Mouse (Mus musculus) forebrain, embryonic 11.5 days (tissue): Measurements from ENCODE around the gene Vkorc1l1. TPM values are rescaled to one million over a fixed set of nuclear protein-coding genes. Genes with fewer than 3 reads are reported as not detected.

Experiments used
- ATAC-seq: fragments of 200-750 bp; cut with Nextera tagmentation; replicated peaks from 2 replicates; pipeline ENCODE4 v1.8.0; 2017; ENCODE audit warnings: moderate TSS enrichment; ENCODE audit not compliant: low FRiP score
- DNase-seq: peaks from one replicate; pipeline ENCODE4 v3.0.0-alpha.2; 2017; ENCODE audit warnings: low spot score
- H3K27ac ChIP-seq: fragments of 300-500 bp; sonication (generic); 2 replicates; pipeline ENCODE4 v1.5.1; 2014; ENCODE audit warnings: low read depth, low read length
- H3K27me3 ChIP-seq: fragments of 300-500 bp; sonication (generic); 2 replicates; pipeline ENCODE4 v1.6.1; 2014; ENCODE audit warnings: mild to moderate bottlenecking, low read length, mixed read lengths; ENCODE audit not compliant: control insufficient read depth, insufficient read depth
- H3K36me3 ChIP-seq: fragments of 300-500 bp; sonication (generic); 2 replicates; pipeline ENCODE4 v1.6.1; 2014; ENCODE audit warnings: mild to moderate bottlenecking, low read length, moderate library complexity, mixed read lengths; ENCODE audit not compliant: control insufficient read depth, insufficient read depth
- H3K4me1 ChIP-seq: fragments of 300-500 bp; sonication (generic); replicated peaks from 2 replicates; pipeline ENCODE4 v1.6.1; 2014; ENCODE audit warnings: low read length, mixed read lengths; ENCODE audit not compliant: control insufficient read depth, insufficient read depth
- H3K4me2 ChIP-seq: fragments of 300-500 bp; sonication (generic); 2 replicates; pipeline ENCODE4 v1.6.1; 2014; ENCODE audit warnings: low read depth, mild to moderate bottlenecking, low read length, moderate library complexity, mixed read lengths; ENCODE audit not compliant: severe bottlenecking
- H3K4me3 ChIP-seq: fragments of 300-500 bp; sonication (generic); 2 replicates; pipeline ENCODE4 v1.5.1; 2014; ENCODE audit warnings: low read depth, low read length
- H3K9ac ChIP-seq: fragments of 300-500 bp; sonication (generic); 2 replicates; pipeline ENCODE4 v1.6.1; 2014; ENCODE audit warnings: low read length
- H3K9me3 ChIP-seq: fragments of 300-500 bp; sonication (generic); 2 replicates; pipeline ENCODE4 v1.6.1; 2016; ENCODE audit warnings: low read length, mixed read lengths; ENCODE audit not compliant: control insufficient read depth
- WGBS: fragments of 180-500 bp; shearing (Covaris S2); extraction: QIAGEN DNeasy Blood & Tissue Kit; methylation state at CpG from one replicate; pipeline ENCODE4 v1.1.7; 2014; 5-methylcytosine and 5-hydroxymethylcytosine counted together
- polyA plus RNA-seq: library from polyadenylated mRNA; unstranded; fragments of >200 nt; fragmentation: Nextera tagmentation; extraction: Ambion mirVana; gene quantifications from 2 replicates; pipeline ENCODE4 v1.2.1, GENCODE M21; 2014

Vkorc1l1 gene
- polyA plus RNA-seq, 1 experiment from 2014 or later: 35.7 TPM

DNA sequence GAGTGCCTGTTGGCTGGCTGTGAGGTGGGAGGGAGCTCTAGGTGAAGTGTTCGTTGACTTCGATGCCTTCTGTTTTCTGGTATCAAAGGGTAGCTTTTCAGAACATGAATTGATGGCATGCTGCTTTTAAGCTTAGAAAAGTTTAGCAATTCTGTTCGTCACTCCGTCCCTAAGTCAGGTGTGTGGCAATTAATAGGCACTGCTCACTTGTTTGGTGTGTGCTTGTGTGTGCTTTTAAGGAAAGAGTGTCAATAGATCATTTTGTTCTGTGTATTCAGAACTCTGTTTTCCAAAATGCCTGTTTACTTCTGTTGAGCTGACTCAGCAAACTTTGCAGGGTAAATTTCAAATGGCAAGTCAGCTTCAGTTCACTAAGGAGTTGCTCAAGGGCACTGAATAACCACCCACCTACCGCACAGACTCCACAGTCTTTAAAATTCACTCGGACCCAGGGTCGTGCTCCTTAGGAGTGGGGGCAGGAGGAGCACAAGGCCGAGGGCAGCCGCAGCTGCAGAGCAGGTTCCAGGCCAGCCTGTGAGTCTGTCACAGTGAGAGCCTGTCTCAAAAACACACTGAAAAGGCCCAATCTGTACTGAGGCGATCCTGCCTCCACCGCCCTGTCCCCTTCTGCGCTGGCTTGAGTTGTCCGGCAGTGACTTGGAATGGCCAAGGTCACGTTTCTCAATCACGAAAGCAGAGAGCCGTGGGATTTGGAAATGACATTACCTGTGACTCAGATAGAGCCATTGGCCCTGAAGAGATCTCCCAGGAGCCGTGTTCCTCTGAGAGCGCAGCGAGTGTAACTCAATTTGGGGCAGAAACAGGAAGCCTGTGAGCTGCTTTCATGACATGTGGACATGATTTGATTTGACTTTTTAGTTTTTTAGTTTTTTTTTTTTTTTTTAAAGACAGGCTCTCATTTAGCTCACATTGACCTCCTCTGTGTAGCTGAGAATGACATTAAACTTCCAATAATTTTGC lies 89.9 kb downstream of the Vkorc1l1 start:
- DNase-seq (no peak), ATAC-seq (no peak)
- Histone ChIP-seq H3K9me3 (no peaks in the 10 kb centered on the region), H3K27ac (no peak overlapping the region), H3K27me3 (no peaks in the 10 kb centered on the region), H3K4me1 (no peaks in the 10 kb centered on the region), H3K9ac (no peak overlapping the region), H3K4me2 (no peak overlapping the region), H3K4me3 (no peak overlapping the region), H3K36me3 (no peaks in the 10 kb centered on the region)
- 92% methylated on average over 19 of the region's 19 CpGs for WGBS

DNA sequence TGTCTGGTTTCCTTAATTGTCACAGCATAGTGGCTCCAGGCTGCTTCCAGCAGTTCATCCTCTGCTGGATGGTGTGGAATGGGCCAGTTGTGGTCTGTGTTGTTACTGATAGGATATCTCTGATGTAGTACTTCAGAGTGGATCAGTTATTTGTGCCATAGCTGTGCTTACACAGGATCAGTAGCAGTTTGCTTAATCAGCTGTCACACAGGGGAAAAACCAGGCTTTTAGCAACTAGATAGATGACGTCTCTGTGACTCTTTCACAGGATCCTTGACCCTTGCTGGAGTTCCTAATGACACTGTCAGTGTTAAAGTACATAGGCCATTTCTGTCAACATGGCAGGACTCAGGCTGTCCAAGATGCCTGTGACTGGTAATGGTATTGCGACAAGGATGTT lies 92.1 kb downstream of the Vkorc1l1 start:
- Histone ChIP-seq H3K36me3 (peaks cover 4% of the 10 kb centered on the region; the same call in 1 of the 2 replicates), H3K27me3 (no peaks in the 10 kb centered on the region), H3K9ac (no peak overlapping the region), H3K27ac (no peak overlapping the region), H3K4me1 (no peaks in the 10 kb centered on the region), H3K4me2 (no peak overlapping the region), H3K9me3 (no peaks in the 10 kb centered on the region), H3K4me3 (no peak overlapping the region)
- WGBS: 91% methylated on average over 2 of the region's 2 CpGs
- ATAC-seq: no peak
- no peak for DNase-seq

Other genes starting within 250 kb of the Vkorc1l1 start
- gene Sept14, start 233.5 kb upstream of the Vkorc1l1 start, polyA plus RNA-seq: not detected in 2 replicates
- 164 and 185 TPM in 2 replicates for gene Mrps17, start 226.5 kb upstream of the Vkorc1l1 start, polyA plus RNA-seq
- gene Nipsnap2, start 216.9 kb upstream of the Vkorc1l1 start, polyA plus RNA-seq: 75.0 and 77.3 TPM in 2 replicates
- gene Psph, start 154.5 kb upstream of the Vkorc1l1 start, polyA plus RNA-seq: 45.2 and 46.4 TPM in 2 replicates
- 43.5 and 45.0 TPM in 2 replicates for gene Sumf2, start 95.0 kb upstream of the Vkorc1l1 start, polyA plus RNA-seq
- gene Chchd2, start 54.5 kb upstream of the Vkorc1l1 start, polyA plus RNA-seq: 880 and 904 TPM in 2 replicates
- gene Zbed5, start 46.2 kb upstream of the Vkorc1l1 start, polyA plus RNA-seq: 5.8 and 6.0 TPM in 2 replicates
- 0.25 and 0.33 TPM in 2 replicates for gene Phkg1, start 43.4 kb upstream of the Vkorc1l1 start, polyA plus RNA-seq
- 4.0 and 5.1 TPM in 2 replicates for gene Nupr1l, start 33.4 kb upstream of the Vkorc1l1 start, polyA plus RNA-seq
- gene Gusb, start 61.1 kb downstream of the Vkorc1l1 start, polyA plus RNA-seq: 26.7 and 29.9 TPM in 2 replicates
- gene Asl, start 87.3 kb downstream of the Vkorc1l1 start, polyA plus RNA-seq: 27.0 and 33.4 TPM in 2 replicates
- 36.4 and 39.0 TPM in 2 replicates for gene Crcp, start 87.3 kb downstream of the Vkorc1l1 start, polyA plus RNA-seq
- gene Tpst1, start 131.4 kb downstream of the Vkorc1l1 start, polyA plus RNA-seq: 60.8 and 62.7 TPM in 2 replicates
- 6.0 and 6.7 TPM in 2 replicates for gene Kctd7, start 202.9 kb downstream of the Vkorc1l1 start, polyA plus RNA-seq
- 23.1 and 27.0 TPM in 2 replicates for gene Rabgef1, start 229.8 kb downstream of the Vkorc1l1 start, polyA plus RNA-seq